Mouse (Mus musculus): ENCODE results near the gene Hydin. TPM values are rescaled to one million over a fixed set of nuclear protein-coding genes. Genes with fewer than 3 reads are reported as not detected.
A peak's percentile ranks its signal among the peaks of the same experiment; 100 is the strongest.

The Hydin gene
- polyA plus RNA-seq, 2 experiments: 0.01 TPM; not detected in 1

DNA sequence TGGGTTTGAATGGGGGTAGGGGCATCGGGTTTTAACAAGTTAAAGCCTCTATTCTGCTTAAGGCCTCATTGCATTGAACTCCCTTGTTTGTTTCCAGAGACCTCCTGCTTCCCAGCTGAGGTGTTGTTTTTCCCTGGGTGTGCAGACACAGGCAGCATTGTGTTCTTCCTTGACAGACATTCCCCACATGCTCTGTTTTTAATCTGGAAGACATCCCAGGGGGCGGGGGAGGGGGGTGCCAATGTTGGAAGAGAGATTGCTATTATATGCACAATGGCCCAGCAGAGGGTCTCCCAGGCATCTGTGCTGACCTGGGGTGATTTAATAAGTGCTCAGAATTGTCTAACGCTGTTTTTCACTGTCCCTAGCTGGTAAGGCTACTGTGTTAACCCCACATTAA is 215.5 kb downstream of the Hydin start:
- H3K36me3 ChIP-seq (ENCODE audit: control insufficient read depth, insufficient read depth, low read length): no peaks in the 10 kb centered on the region
- no peak for TF ChIP-seq POLR2A (IDR thresholded peaks at IDR 0.05; ENCODE audit: borderline replicate concordance, extremely low read depth, insufficient read depth, insufficient read length)
- H3K27me3 ChIP-seq (ENCODE audit: control insufficient read depth, insufficient read depth, low read length): no peaks in the 10 kb centered on the region
- no peaks in the 10 kb centered on the region for H3K9me3 ChIP-seq (ENCODE audit: control insufficient read depth, low read length)
- DNase-seq (ENCODE audit: low spot score): no peak
- no peak overlapping the region for H3K27ac ChIP-seq (replicated peaks; ENCODE audit: low read depth, low read length)
- no peaks in the 10 kb centered on the region for H3K4me1 ChIP-seq (ENCODE audit: control insufficient read depth, insufficient read depth, low read length)
- WGBS: 29% methylated on average over 3 of the region's 3 CpGs
- H3K4me3 ChIP-seq (replicated peaks; ENCODE audit: low read length): no peak overlapping the region
- no peak overlapping the region for H3K4me2 ChIP-seq (replicated peaks; ENCODE audit: low read depth, low read length, severe bottlenecking)
- H3K9ac ChIP-seq (ENCODE audit: low read depth, low read length, severe bottlenecking): no peak overlapping the region
- ATAC-seq (ENCODE audit: low FRiP score, low read depth): no peak

DNA sequence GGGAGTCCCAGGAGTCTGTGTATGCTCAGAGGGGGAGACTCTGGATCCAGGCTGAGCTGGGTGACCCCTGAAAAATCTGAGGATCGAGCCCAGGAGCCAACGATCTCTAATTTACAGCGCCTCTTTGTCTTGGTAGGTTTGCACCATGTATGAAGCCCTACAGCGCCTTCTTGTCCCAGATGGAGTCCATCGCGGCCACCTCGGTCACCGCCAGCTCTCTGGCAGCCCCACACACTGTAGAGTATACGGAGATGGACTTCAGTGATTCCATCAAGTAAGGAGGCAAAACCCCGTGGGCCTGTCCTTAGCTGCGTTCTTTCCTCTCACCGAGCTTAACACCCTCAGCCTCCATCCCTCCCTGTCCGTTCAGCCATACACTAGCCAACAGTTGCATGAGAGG is 218.5 kb downstream of the Hydin start:
- no peaks in the 10 kb centered on the region for H3K36me3 ChIP-seq (ENCODE audit: control insufficient read depth, insufficient read depth, low read length)
- WGBS: 91% methylated on average over 13 of the region's 13 CpGs
- no peak overlapping the region for H3K4me3 ChIP-seq (replicated peaks; ENCODE audit: low read length)
- H3K9me3 ChIP-seq (ENCODE audit: control insufficient read depth, low read length): no peaks in the 10 kb centered on the region
- no peaks in the 10 kb centered on the region for H3K4me1 ChIP-seq (ENCODE audit: control insufficient read depth, insufficient read depth, low read length)
- no peak overlapping the region for H3K9ac ChIP-seq (ENCODE audit: low read depth, low read length, severe bottlenecking)
- no peak for DNase-seq (ENCODE audit: low spot score)
- TF ChIP-seq POLR2A (IDR thresholded peaks at IDR 0.05; ENCODE audit: borderline replicate concordance, extremely low read depth, insufficient read depth, insufficient read length): no peak
- no peak overlapping the region for H3K4me2 ChIP-seq (replicated peaks; ENCODE audit: low read depth, low read length, severe bottlenecking)
- no peak for ATAC-seq (ENCODE audit: low FRiP score, low read depth)
- no peaks in the 10 kb centered on the region for H3K27me3 ChIP-seq (ENCODE audit: control insufficient read depth, insufficient read depth, low read length)
- no peak overlapping the region for H3K27ac ChIP-seq (replicated peaks; ENCODE audit: low read depth, low read length)

DNA sequence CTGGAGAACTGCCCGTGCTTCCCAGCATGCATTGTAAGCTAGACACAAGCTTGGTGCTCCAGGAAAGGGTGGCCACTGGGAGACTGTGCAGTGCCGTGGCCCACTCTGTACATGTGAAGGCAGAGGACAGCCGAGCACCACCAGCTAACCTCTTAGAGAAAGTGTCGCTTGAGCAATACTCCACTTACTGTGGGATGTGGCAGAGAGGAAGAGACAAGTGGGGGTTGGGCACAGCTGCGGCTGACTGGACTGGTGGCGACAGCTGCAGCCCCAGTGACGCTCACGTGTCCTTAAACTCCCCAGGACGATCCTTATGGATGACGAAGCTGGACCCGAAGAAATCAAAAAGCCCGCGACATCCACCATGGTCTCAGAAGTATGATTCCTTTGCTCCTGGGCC is 219.2 kb downstream of the Hydin start:
- no peaks in the 10 kb centered on the region for H3K9me3 ChIP-seq (ENCODE audit: control insufficient read depth, low read length)
- DNase-seq (ENCODE audit: low spot score) (no peak), ATAC-seq (ENCODE audit: low FRiP score, low read depth) (peak; percentile 70)
- no peaks in the 10 kb centered on the region for H3K27me3 ChIP-seq (ENCODE audit: control insufficient read depth, insufficient read depth, low read length)
- no peak overlapping the region for H3K4me3 ChIP-seq (replicated peaks; ENCODE audit: low read length)
- TF ChIP-seq POLR2A (IDR thresholded peaks at IDR 0.05; ENCODE audit: borderline replicate concordance, extremely low read depth, insufficient read depth, insufficient read length): no peak
- H3K4me2 ChIP-seq (replicated peaks; ENCODE audit: low read depth, low read length, severe bottlenecking): no peak overlapping the region
- no peaks in the 10 kb centered on the region for H3K4me1 ChIP-seq (ENCODE audit: control insufficient read depth, insufficient read depth, low read length)
- H3K36me3 ChIP-seq (ENCODE audit: control insufficient read depth, insufficient read depth, low read length): no peaks in the 10 kb centered on the region
- no peak overlapping the region for H3K9ac ChIP-seq (ENCODE audit: low read depth, low read length, severe bottlenecking)
- no peak overlapping the region for H3K27ac ChIP-seq (replicated peaks; ENCODE audit: low read depth, low read length)
- WGBS: 77% methylated on average over 13 of the region's 13 CpGs

DNA sequence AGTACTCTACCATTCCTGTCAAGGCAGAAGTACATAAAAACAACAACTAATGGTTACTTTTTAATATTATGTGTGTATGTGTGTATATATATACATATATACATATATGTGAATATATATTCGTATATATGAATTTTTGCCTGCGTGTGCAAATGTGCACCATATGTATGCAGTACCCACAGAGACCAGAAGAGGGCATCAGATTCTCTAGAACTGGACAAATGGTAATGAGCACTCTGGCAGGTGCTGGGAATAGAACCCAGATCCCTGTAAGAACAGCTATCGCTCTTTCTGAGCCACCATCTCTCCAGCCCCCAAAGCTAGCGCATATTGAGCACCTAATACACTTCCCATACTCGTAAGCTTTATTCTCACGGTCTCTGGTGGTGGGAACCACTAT is 220.9 kb downstream of the Hydin start:
- H3K27me3 ChIP-seq (ENCODE audit: control insufficient read depth, insufficient read depth, low read length): no peaks in the 10 kb centered on the region
- no peak for DNase-seq (ENCODE audit: low spot score)
- no peak overlapping the region for H3K27ac ChIP-seq (replicated peaks; ENCODE audit: low read depth, low read length)
- H3K4me2 ChIP-seq (replicated peaks; ENCODE audit: low read depth, low read length, severe bottlenecking): no peak overlapping the region
- no peaks in the 10 kb centered on the region for H3K36me3 ChIP-seq (ENCODE audit: control insufficient read depth, insufficient read depth, low read length)
- 96% methylated on average over 6 of the region's 6 CpGs for WGBS
- no peak for TF ChIP-seq POLR2A (IDR thresholded peaks at IDR 0.05; ENCODE audit: borderline replicate concordance, extremely low read depth, insufficient read depth, insufficient read length)
- no peak overlapping the region for H3K4me3 ChIP-seq (replicated peaks; ENCODE audit: low read length)
- no peaks in the 10 kb centered on the region for H3K4me1 ChIP-seq (ENCODE audit: control insufficient read depth, insufficient read depth, low read length)
- no peak overlapping the region for H3K9ac ChIP-seq (ENCODE audit: low read depth, low read length, severe bottlenecking)
- no peak for ATAC-seq (ENCODE audit: low FRiP score, low read depth)
- H3K9me3 ChIP-seq (ENCODE audit: control insufficient read depth, low read length): no peaks in the 10 kb centered on the region

DNA sequence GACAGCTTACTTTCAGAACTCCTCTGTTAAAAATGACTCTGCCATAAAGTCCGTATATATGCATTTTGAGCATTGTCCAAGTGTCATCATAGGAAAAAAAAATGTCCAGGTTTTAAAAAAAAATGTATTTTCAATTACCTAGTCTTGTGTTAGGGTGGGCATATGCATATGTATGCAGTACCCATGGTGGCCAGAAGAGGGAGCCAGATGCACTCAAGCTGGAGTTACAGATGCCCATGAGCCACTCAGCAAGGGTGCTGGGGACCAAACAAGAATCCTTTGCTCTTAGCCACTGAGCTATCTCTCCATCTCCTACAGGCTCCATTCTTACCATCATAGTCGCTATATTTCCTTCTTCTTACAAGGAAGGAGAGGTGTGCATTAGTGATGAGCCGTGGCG is 222.6 kb downstream of the Hydin start:
- Histone ChIP-seq H3K27me3 (ENCODE audit: control insufficient read depth, insufficient read depth, low read length) (no peaks in the 10 kb centered on the region), H3K36me3 (ENCODE audit: control insufficient read depth, insufficient read depth, low read length) (no peaks in the 10 kb centered on the region), H3K4me3 (replicated peaks; ENCODE audit: low read length) (no peak overlapping the region), H3K9ac (ENCODE audit: low read depth, low read length, severe bottlenecking) (no peak overlapping the region), H3K9me3 (ENCODE audit: control insufficient read depth, low read length) (no peaks in the 10 kb centered on the region), H3K27ac (replicated peaks; ENCODE audit: low read depth, low read length) (no peak overlapping the region), H3K4me1 (ENCODE audit: control insufficient read depth, insufficient read depth, low read length) (no peaks in the 10 kb centered on the region), H3K4me2 (replicated peaks; ENCODE audit: low read depth, low read length, severe bottlenecking) (no peak overlapping the region)
- ATAC-seq (ENCODE audit: low FRiP score, low read depth) (no peak), DNase-seq (ENCODE audit: low spot score) (no peak)
- 76% methylated on average over 4 of the region's 4 CpGs for WGBS
- no peak for TF ChIP-seq POLR2A (IDR thresholded peaks at IDR 0.05; ENCODE audit: borderline replicate concordance, extremely low read depth, insufficient read depth, insufficient read length)

DNA sequence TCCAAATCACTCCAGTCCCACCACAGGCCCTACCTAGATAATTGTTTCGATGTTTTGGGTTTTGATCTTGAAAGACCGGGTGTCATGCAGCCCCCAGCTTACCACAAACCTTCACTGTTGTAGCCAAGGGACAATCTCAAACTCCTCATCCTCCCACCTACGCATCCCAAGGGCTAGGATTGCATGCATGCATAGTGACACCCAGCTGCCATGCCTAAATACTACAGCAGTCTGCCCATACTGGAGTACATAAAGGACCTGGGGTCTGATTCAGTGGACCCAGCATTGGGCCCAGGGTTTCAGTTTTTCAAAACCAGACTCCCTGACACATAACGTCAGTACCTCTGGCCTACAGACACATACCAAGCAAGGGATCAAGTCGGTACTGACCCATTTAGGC is 224.3 kb downstream of the Hydin start:
- no peaks in the 10 kb centered on the region for H3K9me3 ChIP-seq (ENCODE audit: control insufficient read depth, low read length)
- DNase-seq (ENCODE audit: low spot score) (no peak), ATAC-seq (ENCODE audit: low FRiP score, low read depth) (no peak)
- 81% methylated on average over 5 of the region's 5 CpGs for WGBS
- H3K9ac ChIP-seq (ENCODE audit: low read depth, low read length, severe bottlenecking): no peak overlapping the region
- no peak overlapping the region for H3K4me2 ChIP-seq (replicated peaks; ENCODE audit: low read depth, low read length, severe bottlenecking)
- H3K36me3 ChIP-seq (ENCODE audit: control insufficient read depth, insufficient read depth, low read length): no peaks in the 10 kb centered on the region
- no peaks in the 10 kb centered on the region for H3K4me1 ChIP-seq (ENCODE audit: control insufficient read depth, insufficient read depth, low read length)
- TF ChIP-seq POLR2A (IDR thresholded peaks at IDR 0.05; ENCODE audit: borderline replicate concordance, extremely low read depth, insufficient read depth, insufficient read length): no peak
- no peaks in the 10 kb centered on the region for H3K27me3 ChIP-seq (ENCODE audit: control insufficient read depth, insufficient read depth, low read length)
- H3K4me3 ChIP-seq (replicated peaks; ENCODE audit: low read length): no peak overlapping the region
- H3K27ac ChIP-seq (replicated peaks; ENCODE audit: low read depth, low read length): no peak overlapping the region
